Mouse (Mus musculus): ENCODE results near the gene Prodh2. TPM values are rescaled to one million over a fixed set of nuclear protein-coding genes. Genes with fewer than 3 reads are reported as not detected.

The Prodh2 gene
- polyA plus RNA-seq, 1 experiment: 0.10 TPM

DNA sequence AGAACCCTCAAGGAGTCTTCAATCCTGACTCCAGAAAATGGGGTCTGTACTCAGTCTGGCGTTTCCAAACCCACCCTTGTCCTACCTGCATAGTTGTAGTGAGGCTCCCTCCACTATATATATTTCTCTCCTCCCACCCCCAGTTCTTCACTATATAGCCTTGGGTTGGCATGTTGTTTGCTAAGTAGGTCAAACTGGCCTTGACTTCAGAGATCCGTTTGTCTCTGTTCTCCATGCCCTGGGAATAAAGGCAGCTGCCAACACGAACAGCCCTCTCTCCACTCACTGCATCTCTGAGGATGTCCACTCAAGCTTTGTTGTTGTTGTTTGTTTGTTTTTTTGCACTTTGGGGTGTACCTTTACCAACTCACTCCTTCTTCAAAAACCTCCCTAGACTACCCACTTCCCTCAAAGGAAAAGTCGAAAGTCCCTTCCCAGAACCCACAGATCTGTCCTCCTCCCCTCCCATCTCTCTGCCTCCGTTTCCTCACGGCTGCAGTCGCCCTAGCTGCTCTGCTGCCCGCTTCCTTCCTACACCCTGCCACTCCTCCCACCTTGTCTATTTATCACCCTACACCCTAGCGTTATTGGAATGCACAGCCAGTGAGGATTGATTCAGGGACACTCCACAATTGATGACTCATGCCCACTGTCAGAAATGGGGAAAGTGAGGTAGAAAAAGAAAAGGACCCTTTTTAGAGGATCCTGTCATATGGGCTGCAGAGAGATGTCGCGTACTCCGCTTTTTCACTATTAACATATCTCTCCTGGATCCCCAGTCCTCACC, 65.4 kb downstream of the Prodh2 start:
- TF ChIP-seq CTCF (IDR thresholded peaks at IDR 0.05; ENCODE audit: control insufficient read depth, insufficient read depth, insufficient replicate concordance, low read depth, low read length): no peak
- no peak for TF ChIP-seq POLR2A (IDR thresholded peaks at IDR 0.05; ENCODE audit: control insufficient read depth, low read depth, low read length)
- no peaks in the 10 kb centered on the region; the same call in 1 of the 2 replicates for H3K36me3 ChIP-seq (ENCODE audit: control insufficient read depth, insufficient read depth, low read length)
- peak overlapping the region; percentile 79 for H3K27ac ChIP-seq (ENCODE audit: control insufficient read depth, insufficient read depth, low read depth, low read length)
- peak overlapping the region; percentile 94 for H3K4me3 ChIP-seq (ENCODE audit: control insufficient read depth, low read depth, low read length)
- peaks cover 25% of the 10 kb centered on the region for H3K4me1 ChIP-seq (ENCODE audit: control insufficient read depth, insufficient read depth, low read length)
- no peaks in the 10 kb centered on the region for H3K27me3 ChIP-seq (ENCODE audit: control insufficient read depth, insufficient read depth, low read length)

DNA sequence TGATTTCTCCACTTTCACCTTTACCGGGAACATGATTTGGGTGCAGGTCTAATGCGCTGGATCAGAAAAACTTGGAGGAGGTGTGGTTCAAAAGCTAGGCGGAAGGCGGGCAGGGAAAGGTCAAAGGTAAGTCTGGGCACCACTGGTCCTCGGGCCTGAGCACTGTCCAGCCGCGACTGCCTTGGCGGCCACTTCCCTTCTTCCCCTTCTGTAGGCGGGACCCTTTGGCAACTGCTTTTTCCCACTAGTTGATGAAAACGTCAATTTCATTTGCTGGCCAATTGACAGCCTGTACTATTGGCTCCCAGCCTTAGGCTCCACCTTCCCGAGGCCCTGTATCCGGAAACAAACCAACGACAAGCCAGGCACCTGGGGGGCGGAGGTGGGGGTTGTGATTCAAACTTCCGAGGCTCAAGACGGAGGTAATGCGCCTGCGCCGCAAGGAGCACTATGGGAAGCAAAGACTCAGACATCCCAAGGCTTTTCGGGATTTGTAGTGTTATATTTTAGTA, 66.1 kb downstream of the Prodh2 start, which contains the start of gene Lin37:
Gene Lin37 (minus strand): TSS at position 396 of the 512 bp plus-strand sequence.
- Histone ChIP-seq H3K27me3 (ENCODE audit: control insufficient read depth, insufficient read depth, low read length) (no peaks in the 10 kb centered on the region), H3K27ac (ENCODE audit: control insufficient read depth, insufficient read depth, low read depth, low read length) (peak within 1 kb of the TSS; percentile 79), H3K4me1 (ENCODE audit: control insufficient read depth, insufficient read depth, low read length) (peaks cover 19% of the 10 kb centered on the region), H3K4me3 (ENCODE audit: control insufficient read depth, low read depth, low read length) (peak within 1 kb of the TSS; percentile 94), H3K36me3 (ENCODE audit: control insufficient read depth, insufficient read depth, low read length) (no peaks in the 10 kb centered on the region; the same call in 1 of the 2 replicates)
- peak; percentile 61; the same call in 1 of the 2 replicates for TF ChIP-seq POLR2A (IDR thresholded peaks at IDR 0.05; ENCODE audit: control insufficient read depth, low read depth, low read length)
- no peak for TF ChIP-seq CTCF (IDR thresholded peaks at IDR 0.05; ENCODE audit: control insufficient read depth, insufficient read depth, insufficient replicate concordance, low read depth, low read length)

DNA sequence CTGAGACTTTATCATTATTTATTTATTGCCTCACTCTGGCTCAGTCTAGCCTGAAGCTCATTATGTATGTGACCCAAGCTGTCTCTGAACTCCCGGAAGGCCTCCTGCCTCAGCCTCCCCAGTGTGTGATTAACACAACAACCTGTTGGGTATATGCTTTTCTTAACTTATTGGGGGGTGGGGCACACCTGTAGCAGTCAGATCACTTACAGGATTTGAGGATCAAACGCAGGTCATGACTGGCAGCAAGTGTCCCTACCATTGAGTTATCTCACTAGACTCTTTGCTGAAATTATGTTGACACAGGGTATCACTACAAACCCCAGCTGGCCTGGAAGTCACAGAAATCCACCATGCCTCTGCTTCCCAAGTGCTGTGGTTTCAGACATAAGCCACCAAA, 66.9 kb downstream of the Prodh2 start:
- no peak overlapping the region for H3K4me3 ChIP-seq (ENCODE audit: control insufficient read depth, low read depth, low read length)
- H3K27me3 ChIP-seq (ENCODE audit: control insufficient read depth, insufficient read depth, low read length): no peaks in the 10 kb centered on the region
- H3K4me1 ChIP-seq (ENCODE audit: control insufficient read depth, insufficient read depth, low read length): peaks cover 16% of the 10 kb centered on the region
- H3K27ac ChIP-seq (ENCODE audit: control insufficient read depth, insufficient read depth, low read depth, low read length): no peak overlapping the region
- TF ChIP-seq CTCF (IDR thresholded peaks at IDR 0.05; ENCODE audit: control insufficient read depth, insufficient read depth, insufficient replicate concordance, low read depth, low read length) (no peak), POLR2A (IDR thresholded peaks at IDR 0.05; ENCODE audit: control insufficient read depth, low read depth, low read length) (no peak)
- H3K36me3 ChIP-seq (ENCODE audit: control insufficient read depth, insufficient read depth, low read length): no peaks in the 10 kb centered on the region; the same call in 1 of the 2 replicates

DNA sequence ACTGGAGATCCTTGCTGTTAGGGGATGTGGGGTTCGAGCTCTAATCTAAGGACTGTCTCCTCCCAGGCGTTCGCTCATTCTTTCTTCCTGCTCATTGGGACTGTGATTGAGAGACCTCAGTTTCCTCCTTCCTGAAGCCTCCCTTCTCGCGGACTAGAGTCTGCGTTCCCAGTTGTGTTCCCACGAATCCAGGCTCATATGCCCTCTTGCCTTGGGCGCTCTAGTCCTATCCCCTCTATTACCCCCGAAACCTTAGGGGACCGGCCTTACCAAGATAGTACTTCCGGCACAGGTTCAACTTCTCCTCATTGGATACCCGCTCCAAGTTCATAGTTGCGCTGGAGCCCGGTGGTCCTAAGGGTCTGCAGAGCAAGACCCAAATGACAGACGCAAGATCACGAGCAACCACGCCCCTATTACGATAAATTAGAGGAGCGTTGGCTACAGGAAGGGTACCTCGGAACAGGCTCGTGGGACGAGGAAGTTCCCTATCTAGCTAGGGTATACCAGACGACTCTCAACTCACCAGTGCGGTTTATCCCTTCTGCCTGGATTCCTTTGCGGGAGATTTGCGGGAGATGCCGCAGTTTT, 69.2 kb downstream of the Prodh2 start:
- Histone ChIP-seq H3K4me3 (ENCODE audit: control insufficient read depth, low read depth, low read length) (peak overlapping the region; percentile 92), H3K27me3 (ENCODE audit: control insufficient read depth, insufficient read depth, low read length) (no peaks in the 10 kb centered on the region), H3K27ac (ENCODE audit: control insufficient read depth, insufficient read depth, low read depth, low read length) (peak overlapping the region; percentile 76), H3K4me1 (ENCODE audit: control insufficient read depth, insufficient read depth, low read length) (peaks cover 13% of the 10 kb centered on the region), H3K36me3 (ENCODE audit: control insufficient read depth, insufficient read depth, low read length) (no peaks in the 10 kb centered on the region)
- TF ChIP-seq CTCF (IDR thresholded peaks at IDR 0.05; ENCODE audit: control insufficient read depth, insufficient read depth, insufficient replicate concordance, low read depth, low read length) (no peak), POLR2A (IDR thresholded peaks at IDR 0.05; ENCODE audit: control insufficient read depth, low read depth, low read length) (no peak)

Other genes with a start within 250 kb of the Prodh2 start
- gene Thap8, start 213.5 kb upstream of the Prodh2 start, polyA plus RNA-seq (2012; rRNA removed): 1.8 and 2.3 TPM in 2 replicates
- gene Wdr62, start 213.2 kb upstream of the Prodh2 start, polyA plus RNA-seq (2012; rRNA removed): 713 and 754 TPM in 2 replicates
- 4.8 and 6.6 TPM in 2 replicates for gene Clip3, start 201.9 kb upstream of the Prodh2 start, polyA plus RNA-seq (2012; rRNA removed)
- gene Alkbh6, start 184.9 kb upstream of the Prodh2 start, polyA plus RNA-seq (2012; rRNA removed): 36.5 and 38.0 TPM in 2 replicates
- gene Syne4, start 178.8 kb upstream of the Prodh2 start, polyA plus RNA-seq (2012; rRNA removed): 7.4 and 9.6 TPM in 2 replicates
- 0.18 and 0.28 TPM in 2 replicates for gene E130208F15Rik, start 171.9 kb upstream of the Prodh2 start, polyA plus RNA-seq (2012; rRNA removed)
- gene Sdhaf1, start 169.7 kb upstream of the Prodh2 start, polyA plus RNA-seq (2012; rRNA removed): 6.1 and 6.5 TPM in 2 replicates
- 0.27 and 0.35 TPM in 2 replicates for gene Lrfn3, start 130.8 kb upstream of the Prodh2 start, polyA plus RNA-seq (2012; rRNA removed)
- 7.0 and 9.1 TPM in 2 replicates for gene Tyrobp, start 79.9 kb upstream of the Prodh2 start, polyA plus RNA-seq (2012; rRNA removed)
- 0.93 TPM in 1 of 2 replicates, not detected in the other for gene Hcst, start 73.8 kb upstream of the Prodh2 start, polyA plus RNA-seq (2012; rRNA removed)
- gene Nfkbid, start 71.9 kb upstream of the Prodh2 start, polyA plus RNA-seq (2012; rRNA removed): 0.36 and 0.52 TPM in 2 replicates
- gene Aplp1, start 48.1 kb upstream of the Prodh2 start, polyA plus RNA-seq (2012; rRNA removed): 15.1 and 15.6 TPM in 2 replicates
- gene Kirrel2, start 35.9 kb upstream of the Prodh2 start, polyA plus RNA-seq (2012; rRNA removed): 0.31 TPM in 1 of 2 replicates, not detected in the other
- 0.07 and 0.12 TPM in 2 replicates for gene Nphs1, start 35.3 kb upstream of the Prodh2 start, polyA plus RNA-seq (2012; rRNA removed)
- 136 TPM in 2 replicates for gene Arhgap33, start 41.4 kb downstream of the Prodh2 start, polyA plus RNA-seq (2012; rRNA removed)
- gene Hspb6, start 58.6 kb downstream of the Prodh2 start, polyA plus RNA-seq (2012; rRNA removed): 74.3 and 82.9 TPM in 2 replicates
- gene Proser3, start 58.7 kb downstream of the Prodh2 start, polyA plus RNA-seq (2012; rRNA removed): 33.9 and 37.5 TPM in 2 replicates
- gene Lin37, start 66.2 kb downstream of the Prodh2 start, polyA plus RNA-seq (2012; rRNA removed): 39.9 and 47.0 TPM in 2 replicates
- 51.9 and 52.2 TPM in 2 replicates for gene U2af1l4, start 69.7 kb downstream of the Prodh2 start, polyA plus RNA-seq (2012; rRNA removed)
- 0.58 and 0.80 TPM in 2 replicates for gene Gm49396, start 69.7 kb downstream of the Prodh2 start, polyA plus RNA-seq (2012; rRNA removed)
- gene Psenen, start 70.0 kb downstream of the Prodh2 start, polyA plus RNA-seq (2012; rRNA removed): 147 and 167 TPM in 2 replicates
- gene Igflr1, start 71.8 kb downstream of the Prodh2 start, polyA plus RNA-seq (2012; rRNA removed): 0.80 and 1.0 TPM in 2 replicates
- gene Kmt2b, start 95.1 kb downstream of the Prodh2 start, polyA plus RNA-seq (2012; rRNA removed): 56.1 and 61.0 TPM in 2 replicates
- gene Zbtb32, start 105.3 kb downstream of the Prodh2 start, polyA plus RNA-seq (2012; rRNA removed): 180 and 203 TPM in 2 replicates
- 6.5 TPM in 2 replicates for gene Upk1a, start 119.2 kb downstream of the Prodh2 start, polyA plus RNA-seq (2012; rRNA removed)
- gene Cox6b1, start 132.5 kb downstream of the Prodh2 start, polyA plus RNA-seq (2012; rRNA removed): 51.8 and 74.9 TPM in 2 replicates
- gene Etv2, start 142.2 kb downstream of the Prodh2 start, polyA plus RNA-seq (2012; rRNA removed): 7.9 and 8.4 TPM in 2 replicates
- 27.1 and 33.0 TPM in 2 replicates for gene Rbm42, start 156.7 kb downstream of the Prodh2 start, polyA plus RNA-seq (2012; rRNA removed)
- 21.1 and 22.4 TPM in 2 replicates for gene Haus5, start 171.4 kb downstream of the Prodh2 start, polyA plus RNA-seq (2012; rRNA removed)
- gene Pmis2, start 178.0 kb downstream of the Prodh2 start, polyA plus RNA-seq (2012; rRNA removed): 142 and 177 TPM in 2 replicates
- 88.8 and 103 TPM in 2 replicates for gene 2200002J24Rik, start 205.3 kb downstream of the Prodh2 start, polyA plus RNA-seq (2012; rRNA removed)
- 2.7 TPM in 2 replicates for gene Atp4a, start 218.6 kb downstream of the Prodh2 start, polyA plus RNA-seq (2012; rRNA removed)
- 161 and 171 TPM in 2 replicates for gene Tmem147, start 235.9 kb downstream of the Prodh2 start, polyA plus RNA-seq (2012; rRNA removed)